Mouse (Mus musculus) embryonic facial prominence, embryonic 11.5 days (tissue): Measurements from ENCODE around the gene Cd2ap. TPM values are rescaled to one million over a fixed set of nuclear protein-coding genes. Genes with fewer than 3 reads are reported as not detected.

Source experiments
- ATAC-seq: fragments of 200-750 bp; cut with Nextera tagmentation; replicated peaks from 2 replicates; pipeline ENCODE4 v1.8.0; 2017; ENCODE audit warnings: low read depth; ENCODE audit not compliant: insufficient number of reproducible peaks, low FRiP score, low TSS enrichment
- DNase-seq: peaks from one replicate; pipeline ENCODE4 v3.0.0-alpha.2; 2015; ENCODE audit warnings: low spot score
- H3K27ac ChIP-seq: fragments of 300-500 bp; sonication (generic); replicated peaks from 2 replicates; pipeline ENCODE4 v1.5.1; 2014; ENCODE audit warnings: mild to moderate bottlenecking, low read depth, low read length, control low read depth
- H3K27me3 ChIP-seq: fragments of 300-500 bp; sonication (generic); 2 replicates; pipeline ENCODE4 v1.6.1; 2014; ENCODE audit warnings: mild to moderate bottlenecking, low read length, moderate library complexity, mixed read lengths; ENCODE audit not compliant: control insufficient read depth, insufficient read depth
- H3K36me3 ChIP-seq: fragments of 300-500 bp; sonication (generic); replicated peaks from 2 replicates; pipeline ENCODE4 v1.6.1; 2014; ENCODE audit warnings: low read depth, mild to moderate bottlenecking, low read length, moderate library complexity, mixed read lengths; ENCODE audit not compliant: control insufficient read depth, insufficient read depth
- H3K4me1 ChIP-seq: fragments of 300-500 bp; sonication (generic); 2 replicates; pipeline ENCODE4 v1.6.1; 2014; ENCODE audit warnings: low read length, mixed read lengths; ENCODE audit not compliant: control insufficient read depth, insufficient read depth
- H3K4me2 ChIP-seq: fragments of 300-500 bp; sonication (generic); 2 replicates; pipeline ENCODE4 v1.6.1; 2014; ENCODE audit warnings: low read depth, mild to moderate bottlenecking, control low read depth, low read length, moderate library complexity
- H3K4me3 ChIP-seq: fragments of 300-500 bp; sonication (generic); 2 replicates; pipeline ENCODE4 v1.5.1; 2014; ENCODE audit warnings: low read depth, low read length, control low read depth
- H3K9ac ChIP-seq: fragments of 300-500 bp; sonication (generic); replicated peaks from 2 replicates; pipeline ENCODE4 v1.6.1; 2014; ENCODE audit warnings: mild to moderate bottlenecking, control low read depth, low read length
- H3K9me3 ChIP-seq: fragments of 300-500 bp; sonication (generic); replicated peaks from 2 replicates; pipeline ENCODE4 v1.6.1; 2016; ENCODE audit warnings: mild to moderate bottlenecking, low read length, inconsistent platforms, mixed read lengths; ENCODE audit not compliant: control insufficient read depth
- WGBS: fragments of 180-500 bp; shearing (Covaris S2); extraction: QIAGEN DNeasy Blood & Tissue Kit; methylation state at CpG from one replicate; pipeline ENCODE4 v1.1.7; 2014; 5-methylcytosine and 5-hydroxymethylcytosine counted together
- polyA plus RNA-seq: library from polyadenylated mRNA; unstranded; fragments of >200 nt; fragmentation: Nextera tagmentation; extraction: Ambion mirVana; gene quantifications from 2 replicates; pipeline ENCODE4 v1.2.1, GENCODE M21; 2014

Gene Cd2ap
- polyA plus RNA-seq, 1 experiment from 2014 or later, result 17.5 TPM

GRCm38 (mm10) chr17:42883315-42883714, 6.8 kb upstream of the Cd2ap start:
- 69% methylated on average over 9 of the region's 9 CpGs for WGBS
- ATAC-seq, result peak; percentile 60
- no peaks in the 10 kb centered on the region for H3K4me1 ChIP-seq

GRCm38 (mm10) chr17:42882873-42883272, 6.4 kb upstream of the Cd2ap start:
- WGBS, result 78% methylated on average over 1 of the region's 1 CpGs

More at GRCm38 (mm10) chr17:42883315-42883714, 6.8 kb upstream of the Cd2ap start:
- no peak overlapping the region for H3K4me3 ChIP-seq
- H3K27me3 ChIP-seq, result no peaks in the 10 kb centered on the region
- no peaks in the 10 kb centered on the region for H3K9me3 ChIP-seq
- no peaks in the 10 kb centered on the region for H3K36me3 ChIP-seq
- no peak overlapping the region for H3K27ac ChIP-seq
- H3K9ac ChIP-seq, result no peak overlapping the region
- H3K4me2 ChIP-seq, result no peak overlapping the region
- no peak for DNase-seq

GRCm38 (mm10) chr17:42876904-42877425, 500 bp upstream of the Cd2ap start:
- ATAC-seq (no peak), DNase-seq (no peak)
- H3K4me2 ChIP-seq, result peak overlapping the region; percentile 76
- no peaks in the 10 kb centered on the region for H3K27me3 ChIP-seq
- peak overlapping the region; percentile 95 for H3K9ac ChIP-seq
- no peaks in the 10 kb centered on the region for H3K9me3 ChIP-seq
- H3K4me1 ChIP-seq, result no peaks in the 10 kb centered on the region
- H3K27ac ChIP-seq, result no peak overlapping the region
- 36% methylated on average over 13 of the region's 13 CpGs for WGBS
- H3K4me3 ChIP-seq, result peak overlapping the region; percentile 92
- no peaks in the 10 kb centered on the region for H3K36me3 ChIP-seq

More at GRCm38 (mm10) chr17:42882873-42883272, 6.4 kb upstream of the Cd2ap start:
- Histone ChIP-seq H3K27ac (no peak overlapping the region), H3K4me1 (no peaks in the 10 kb centered on the region), H3K4me3 (no peak overlapping the region), H3K27me3 (no peaks in the 10 kb centered on the region), H3K4me2 (no peak overlapping the region), H3K36me3 (no peaks in the 10 kb centered on the region), H3K9me3 (no peaks in the 10 kb centered on the region), H3K9ac (no peak overlapping the region)
- ATAC-seq (no peak), DNase-seq (no peak)

GRCm38 (mm10) chr17:42875571-42876000, 879 bp downstream of the Cd2ap start:
- DNase-seq (peak; percentile 74), ATAC-seq (no peak)
- no peaks in the 10 kb centered on the region for H3K36me3 ChIP-seq
- peak overlapping the region; percentile 92 for H3K4me3 ChIP-seq
- no peaks in the 10 kb centered on the region for H3K27me3 ChIP-seq
- 0% methylated on average over 17 of the region's 17 CpGs for WGBS
- H3K4me2 ChIP-seq, result peak overlapping the region; percentile 76
- no peaks in the 10 kb centered on the region for H3K9me3 ChIP-seq
- peak overlapping the region; percentile 92 for H3K27ac ChIP-seq
- H3K9ac ChIP-seq, result peak overlapping the region; percentile 95
- no peaks in the 10 kb centered on the region for H3K4me1 ChIP-seq

- Histone ChIP-seq H3K9me3 (no peaks in the 10 kb centered on the region), H3K27ac (no peak overlapping the region), H3K4me2 (peak overlapping the region; percentile 76), H3K9ac (peak overlapping the region; percentile 95; the same call in 1 of the 2 replicates), H3K4me1 (no peaks in the 10 kb centered on the region), H3K27me3 (no peaks in the 10 kb centered on the region), H3K4me3 (peak overlapping the region; percentile 92), H3K36me3 (no peaks in the 10 kb centered on the region)
- no peak for DNase-seq
- WGBS, result 25% methylated on average over 6 of the region's 6 CpGs
- ATAC-seq, result no peak
These were observed 1.4 kb downstream of the Cd2ap start for GRCm38 (mm10) chr17:42875015-42875414.

GRCm38 (mm10) chr17:42870465-42870864, 6.0 kb downstream of the Cd2ap start:
- Histone ChIP-seq H3K36me3 (no peaks in the 10 kb centered on the region), H3K4me2 (no peak overlapping the region), H3K9ac (no peak overlapping the region), H3K9me3 (no peaks in the 10 kb centered on the region), H3K27ac (no peak overlapping the region), H3K4me3 (no peak overlapping the region), H3K4me1 (no peaks in the 10 kb centered on the region), H3K27me3 (no peaks in the 10 kb centered on the region)
- ATAC-seq, result no peak
- DNase-seq, result no peak

GRCm38 (mm10) chr17:42863186-42863585, 13.3 kb downstream of the Cd2ap start:
- Histone ChIP-seq H3K9ac (no peak overlapping the region), H3K36me3 (no peaks in the 10 kb centered on the region), H3K4me1 (no peaks in the 10 kb centered on the region), H3K4me2 (no peak overlapping the region), H3K27me3 (no peaks in the 10 kb centered on the region), H3K4me3 (no peak overlapping the region), H3K9me3 (no peaks in the 10 kb centered on the region), H3K27ac (no peak overlapping the region)
- DNase-seq, result no peak
- ATAC-seq, result no peak
- WGBS, result 91% methylated on average over 3 of the region's 3 CpGs

GRCm38 (mm10) chr17:42860370-42860769, 16.1 kb downstream of the Cd2ap start:
- no peaks in the 10 kb centered on the region for H3K36me3 ChIP-seq
- 92% methylated on average over 1 of the region's 1 CpGs for WGBS
- H3K27ac ChIP-seq, result no peak overlapping the region
- no peak overlapping the region for H3K9ac ChIP-seq
- no peaks in the 10 kb centered on the region for H3K4me1 ChIP-seq
- no peaks in the 10 kb centered on the region for H3K9me3 ChIP-seq
- ATAC-seq (no peak), DNase-seq (no peak)
- H3K27me3 ChIP-seq, result no peaks in the 10 kb centered on the region
- H3K4me2 ChIP-seq, result no peak overlapping the region
- H3K4me3 ChIP-seq, result no peak overlapping the region
